Mouse (Mus musculus) olfactory bulb, adult 2 months (tissue): ENCODE measurements at regions not wholly inside any gene's neighbourhood (a gene's known extent, or its start where the extent isn't known, plus 50 kb on each side); places are given as distances from the start of the nearest gene placed in this dataset.

Experiments
- CTCF ChIP-seq: fragments of 200-500 bp; IDR thresholded peaks from 2 replicates; pipeline ENCODE4 v1.5.1; 2012; ENCODE audit warnings: low read depth, mild to moderate bottlenecking, low read length, moderate library complexity; ENCODE audit not compliant: insufficient read depth
- POLR2A ChIP-seq: fragments of 200-500 bp; IDR thresholded peaks from 2 replicates; pipeline ENCODE4 v1.6.1; 2012; ENCODE audit warnings: mild to moderate bottlenecking, low read depth, low read length, moderate library complexity; ENCODE audit not compliant: insufficient read depth

DNA sequence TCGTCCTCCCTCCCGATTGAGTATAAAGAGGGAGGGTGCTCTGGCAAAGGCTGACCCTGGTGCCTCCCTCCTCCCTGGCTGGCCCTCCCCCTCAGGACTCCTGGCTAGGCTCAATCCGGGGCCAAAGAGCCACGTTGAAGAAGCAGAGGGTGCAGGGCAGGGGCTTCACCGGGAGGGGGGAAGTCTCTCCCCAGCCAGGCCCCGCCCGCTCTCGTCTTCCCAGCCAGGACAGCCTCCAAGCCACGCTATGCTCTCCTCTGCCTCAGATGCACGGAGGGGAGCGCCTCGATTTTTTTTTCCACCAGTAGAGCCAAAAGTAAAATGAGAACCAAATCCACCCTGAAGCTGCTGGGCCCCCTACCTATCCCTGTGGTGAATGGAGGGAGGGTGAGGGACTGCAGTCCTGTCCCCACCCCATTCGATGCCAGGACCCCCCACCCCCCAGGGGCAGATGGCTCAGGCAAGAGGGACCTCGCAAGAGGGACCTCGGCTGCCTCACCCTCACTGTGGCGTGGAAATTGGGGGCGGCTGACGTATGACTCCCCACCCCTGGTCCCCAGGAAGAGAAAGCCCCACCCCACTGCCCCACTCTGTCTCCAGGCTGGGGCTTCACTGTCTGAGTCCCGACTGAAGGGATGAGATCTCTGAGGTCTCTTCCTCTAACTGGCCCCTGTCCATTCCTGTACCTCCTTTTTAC lies 53.2 kb upstream of the Col1a1 start:
- TF ChIP-seq CTCF (no peak), POLR2A (no peak)
